Mouse (Mus musculus): ENCODE results near the gene Fgfrl1. TPM values are rescaled to one million over a fixed set of nuclear protein-coding genes. Genes with fewer than 3 reads are reported as not detected.

Fgfrl1 gene
- 21.8 and 26.3 TPM in 2 replicates for polyA plus RNA-seq (2015; fragmentation: Nextera tagmentation; extraction: Ambion mirVana)

DNA sequence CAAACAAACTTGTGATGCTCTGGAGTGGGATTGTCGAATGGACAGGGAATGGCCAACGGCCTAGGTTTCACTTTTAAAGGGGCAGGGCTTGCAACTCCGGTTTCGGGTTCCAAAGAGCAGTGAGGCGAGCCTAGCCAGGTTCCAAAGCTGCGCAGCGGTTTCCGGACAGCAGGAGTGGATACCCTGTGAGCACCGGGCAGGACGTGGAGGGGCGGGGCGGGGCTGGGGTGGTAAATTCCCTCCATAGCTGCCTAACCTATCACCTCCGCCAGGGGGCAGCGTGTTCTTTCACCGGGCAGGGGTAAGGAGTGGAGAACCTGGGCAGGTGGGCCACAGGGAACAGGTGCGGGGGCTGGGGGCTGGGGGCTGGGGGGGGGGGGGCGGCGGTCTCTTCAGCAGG, at the start of gene Fgfrl1:
Gene Fgfrl1, plus strand, starts transcription at position 112 of the 400 bp plus-strand sequence.
- Histone ChIP-seq H3K9me3 (no peaks in the 10 kb centered on the region), H3K4me1 (replicated peaks) (peaks cover 28% of the 10 kb centered on the region), H3K9ac (peak within 1 kb of the TSS; percentile 20; the same call in 1 of the 2 replicates), H3K4me3 (replicated peaks) (peak within 1 kb of the TSS; percentile 91), H3K27ac (no peak within 1 kb of the TSS), H3K27me3 (replicated peaks) (no peaks in the 10 kb centered on the region), H3K4me2 (replicated peaks) (peak within 1 kb of the TSS; percentile 85), H3K36me3 (no peaks in the 10 kb centered on the region)
- ATAC-seq, result peak; percentile 7; the same call in 1 of the 2 replicates
- 6% methylated on average over 18 of the region's 18 CpGs for WGBS

DNA sequence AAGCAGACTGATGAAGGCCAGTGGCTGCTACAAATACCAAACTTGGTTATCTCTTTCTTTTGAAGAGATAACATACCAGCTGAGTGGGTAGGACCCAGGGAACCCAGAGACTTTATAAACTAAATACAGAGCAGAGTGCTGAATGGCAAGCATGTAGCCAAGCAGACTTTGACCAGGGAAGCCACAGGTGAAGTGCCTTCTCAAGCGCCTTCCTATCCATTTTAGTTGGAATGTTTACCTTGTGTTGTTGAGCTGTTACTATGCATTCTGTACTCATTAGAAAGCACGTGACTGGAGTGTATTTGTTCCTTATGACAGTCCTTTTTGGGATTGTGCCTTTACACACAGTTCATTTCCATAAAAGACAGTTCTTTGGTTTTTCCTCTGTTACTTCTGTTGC, 48.5 kb upstream of the Fgfrl1 start:
- H3K27ac ChIP-seq, result no peak overlapping the region
- no peaks in the 10 kb centered on the region for H3K27me3 ChIP-seq (replicated peaks)
- H3K4me3 ChIP-seq (replicated peaks), result no peak overlapping the region
- H3K4me2 ChIP-seq (replicated peaks), result no peak overlapping the region
- peaks cover 24% of the 10 kb centered on the region for H3K36me3 ChIP-seq
- H3K9me3 ChIP-seq, result no peaks in the 10 kb centered on the region
- WGBS, result 68% methylated on average over 2 of the region's 2 CpGs
- no peak overlapping the region for H3K9ac ChIP-seq
- H3K4me1 ChIP-seq (replicated peaks), result no peaks in the 10 kb centered on the region
- no peak for ATAC-seq

GRCm38 (mm10) chr5:108645651-108646342, 46.4 kb upstream of the Fgfrl1 start:
- Histone ChIP-seq H3K27me3 (replicated peaks) (no peaks in the 10 kb centered on the region), H3K4me2 (replicated peaks) (no peak overlapping the region), H3K36me3 (peaks cover 29% of the 10 kb centered on the region), H3K4me3 (replicated peaks) (no peak overlapping the region), H3K9ac (no peak overlapping the region), H3K27ac (no peak overlapping the region), H3K4me1 (replicated peaks) (no peaks in the 10 kb centered on the region), H3K9me3 (no peaks in the 10 kb centered on the region)
- no peak for ATAC-seq
- 89% methylated on average over 9 of the region's 9 CpGs for WGBS

DNA sequence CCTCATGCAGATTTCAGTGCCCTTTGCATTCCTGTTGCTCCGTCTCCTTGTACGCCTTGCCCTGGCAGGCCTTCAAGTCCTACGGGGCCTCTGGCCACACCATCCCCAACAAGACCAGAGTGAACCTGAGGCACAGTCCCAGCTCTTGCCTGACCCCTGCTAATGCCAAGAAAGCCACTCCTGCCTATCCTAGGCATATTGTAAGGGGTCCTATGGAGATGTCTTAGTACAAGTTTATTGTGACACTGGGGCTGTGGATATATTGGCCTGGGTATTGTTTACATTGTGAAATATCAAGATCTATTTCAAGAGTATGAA, 45.9 kb upstream of the Fgfrl1 start:
- Histone ChIP-seq H3K4me2 (replicated peaks) (no peak overlapping the region), H3K27me3 (replicated peaks) (no peaks in the 10 kb centered on the region), H3K27ac (no peak overlapping the region), H3K36me3 (peaks cover 29% of the 10 kb centered on the region), H3K9ac (no peak overlapping the region), H3K9me3 (no peaks in the 10 kb centered on the region), H3K4me3 (replicated peaks) (no peak overlapping the region), H3K4me1 (replicated peaks) (no peaks in the 10 kb centered on the region)
- no peak for ATAC-seq
- WGBS, result 95% methylated on average over 3 of the region's 3 CpGs

GRCm38 (mm10) chr5:108647311-108647710, 44.9 kb upstream of the Fgfrl1 start:
- Histone ChIP-seq H3K4me2 (replicated peaks) (no peak overlapping the region), H3K9me3 (no peaks in the 10 kb centered on the region), H3K4me3 (replicated peaks) (no peak overlapping the region), H3K4me1 (replicated peaks) (no peaks in the 10 kb centered on the region), H3K27me3 (replicated peaks) (no peaks in the 10 kb centered on the region), H3K36me3 (peaks cover 26% of the 10 kb centered on the region), H3K27ac (no peak overlapping the region), H3K9ac (no peak overlapping the region)
- no peak for ATAC-seq
- WGBS, result 90% methylated on average over 2 of the region's 2 CpGs

DNA sequence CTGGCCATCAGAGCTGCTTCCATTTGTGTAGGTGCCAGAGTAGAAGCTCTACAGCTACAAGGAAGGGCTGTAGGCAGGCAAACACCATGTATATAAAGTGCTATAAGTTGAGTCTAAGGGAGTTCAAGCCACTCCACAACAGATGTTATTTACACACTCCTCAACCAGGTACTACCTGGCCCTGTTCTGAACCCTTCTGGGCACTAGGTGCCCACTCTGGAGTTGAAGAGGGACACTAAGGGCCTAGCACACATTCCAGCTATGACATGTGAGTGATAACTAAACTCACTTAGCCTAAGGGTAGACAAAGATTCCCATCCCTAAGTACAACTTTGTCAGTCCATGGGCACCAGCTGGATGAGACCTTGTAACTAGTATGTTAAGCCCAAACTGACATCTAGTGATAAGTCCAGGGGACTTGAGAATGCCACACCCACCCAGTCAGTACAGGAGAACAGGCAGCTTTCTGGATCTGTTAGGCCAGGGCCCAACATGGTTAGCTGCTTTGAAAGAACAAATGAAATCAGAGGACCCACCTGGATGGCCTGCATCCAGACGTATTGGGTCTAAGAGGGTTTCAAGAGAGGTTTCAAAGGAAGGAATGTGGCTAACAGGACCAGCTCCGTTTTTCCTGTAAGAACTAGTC, 44.2 kb upstream of the Fgfrl1 start:
- H3K9ac ChIP-seq, result no peak overlapping the region
- H3K27me3 ChIP-seq (replicated peaks), result no peaks in the 10 kb centered on the region
- ATAC-seq, result no peak
- peaks cover 26% of the 10 kb centered on the region for H3K36me3 ChIP-seq
- no peak overlapping the region for H3K4me3 ChIP-seq (replicated peaks)
- no peaks in the 10 kb centered on the region for H3K4me1 ChIP-seq (replicated peaks)
- no peak overlapping the region for H3K27ac ChIP-seq
- 84% methylated on average over 2 of the region's 2 CpGs for WGBS
- no peak overlapping the region for H3K4me2 ChIP-seq (replicated peaks)
- no peaks in the 10 kb centered on the region for H3K9me3 ChIP-seq

DNA sequence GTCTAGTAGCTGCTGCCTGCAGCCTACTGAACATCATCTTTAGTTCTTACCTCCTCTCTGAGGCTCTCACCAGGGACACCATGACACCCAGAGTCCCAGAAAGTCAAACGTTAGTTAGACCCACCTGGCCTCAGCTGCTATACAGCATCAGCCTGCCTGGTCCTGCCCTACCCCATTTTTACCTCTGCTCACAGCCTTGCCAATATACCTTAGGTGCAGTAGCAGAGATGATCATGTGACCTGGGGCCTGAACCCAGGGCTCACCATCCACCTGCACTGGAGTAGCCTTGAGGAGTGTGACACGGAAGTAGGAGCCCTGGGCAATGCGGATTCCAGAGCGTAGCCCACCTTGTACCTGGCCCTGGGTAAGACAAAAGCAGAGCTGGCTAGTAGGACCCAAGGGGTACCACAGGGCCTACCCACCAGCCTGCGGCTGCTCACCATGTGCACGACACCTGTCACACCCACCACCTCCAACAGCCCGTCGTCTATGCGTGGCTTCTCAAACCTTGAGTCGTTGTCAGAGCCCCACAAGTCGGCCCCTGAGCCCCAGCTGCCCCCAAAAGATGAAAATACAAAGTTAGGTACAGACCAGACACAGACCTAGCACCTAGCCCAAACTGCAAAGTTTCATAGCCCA, 43.1 kb upstream of the Fgfrl1 start:
- Histone ChIP-seq H3K4me3 (replicated peaks) (no peak overlapping the region), H3K9ac (no peak overlapping the region), H3K4me2 (replicated peaks) (no peak overlapping the region), H3K27ac (no peak overlapping the region), H3K9me3 (no peaks in the 10 kb centered on the region), H3K36me3 (peaks cover 34% of the 10 kb centered on the region), H3K4me1 (replicated peaks) (no peaks in the 10 kb centered on the region), H3K27me3 (replicated peaks) (no peaks in the 10 kb centered on the region)
- ATAC-seq, result no peak
- 89% methylated on average over 11 of the region's 11 CpGs for WGBS

- Histone ChIP-seq H3K4me1 (replicated peaks) (no peaks in the 10 kb centered on the region), H3K9ac (no peak overlapping the region), H3K27me3 (replicated peaks) (no peaks in the 10 kb centered on the region), H3K9me3 (no peaks in the 10 kb centered on the region), H3K4me2 (replicated peaks) (no peak overlapping the region), H3K36me3 (peaks cover 41% of the 10 kb centered on the region), H3K27ac (no peak overlapping the region), H3K4me3 (replicated peaks) (no peak overlapping the region)
- WGBS, result 87% methylated on average over 7 of the region's 7 CpGs
- ATAC-seq, result no peak
Measured at GRCm38 (mm10) chr5:108650341-108650740, 41.8 kb upstream of the Fgfrl1 start.

DNA sequence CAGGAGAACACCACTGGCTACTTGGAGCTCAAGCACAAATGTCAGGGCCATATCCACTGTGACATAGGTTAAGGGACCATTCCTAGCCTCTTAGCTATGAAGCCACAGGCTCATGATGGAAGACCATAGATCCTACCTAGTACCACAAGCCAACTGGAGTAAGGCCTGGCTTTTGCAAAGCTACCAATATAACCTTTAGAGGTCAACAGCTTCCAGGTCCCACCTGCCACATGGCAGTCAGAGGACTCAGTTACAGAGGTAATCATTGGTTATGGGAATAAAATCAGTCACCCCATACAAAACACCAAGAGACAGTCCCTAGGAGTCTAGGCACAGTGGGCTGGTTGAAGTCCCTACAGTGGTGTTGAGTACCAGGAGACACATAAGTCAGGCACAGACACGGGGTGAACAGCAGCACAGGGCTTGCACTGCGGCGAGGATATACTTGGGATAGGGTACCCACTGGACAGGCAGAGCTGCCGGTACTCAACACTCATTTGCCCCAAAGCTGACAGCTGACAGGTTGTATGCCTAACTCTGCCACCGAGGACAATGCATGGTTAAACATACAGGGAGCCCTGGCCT, 41.0 kb upstream of the Fgfrl1 start:
- H3K27me3 ChIP-seq (replicated peaks), result no peaks in the 10 kb centered on the region
- no peak overlapping the region for H3K27ac ChIP-seq
- no peak overlapping the region for H3K4me3 ChIP-seq (replicated peaks)
- H3K4me1 ChIP-seq (replicated peaks), result no peaks in the 10 kb centered on the region
- 76% methylated on average over 5 of the region's 5 CpGs for WGBS
- H3K4me2 ChIP-seq (replicated peaks), result no peak overlapping the region
- no peak overlapping the region for H3K9ac ChIP-seq
- ATAC-seq, result no peak
- H3K9me3 ChIP-seq, result no peaks in the 10 kb centered on the region
- peaks cover 40% of the 10 kb centered on the region for H3K36me3 ChIP-seq

DNA sequence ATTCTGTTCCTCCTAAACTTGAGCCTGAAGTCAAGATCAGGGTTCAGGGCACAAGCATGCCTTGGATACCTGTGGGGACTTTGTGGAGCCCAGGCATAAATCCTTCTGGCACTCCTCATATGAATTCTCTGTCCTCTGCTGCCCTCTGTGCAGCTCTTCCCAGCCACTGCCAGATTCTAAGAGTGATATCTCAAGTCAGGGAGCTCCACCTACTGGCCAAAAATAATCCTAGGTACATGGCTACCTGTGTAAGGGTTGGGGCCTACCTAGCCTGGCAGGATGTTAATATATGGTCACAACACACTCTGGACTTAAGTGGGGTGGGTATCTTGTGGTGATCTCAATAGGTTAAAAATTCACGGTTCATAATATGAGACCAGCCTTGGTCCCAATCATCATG, 40.4 kb upstream of the Fgfrl1 start:
- H3K36me3 ChIP-seq, result peaks cover 39% of the 10 kb centered on the region
- H3K9me3 ChIP-seq, result no peaks in the 10 kb centered on the region
- H3K4me3 ChIP-seq (replicated peaks), result no peak overlapping the region
- no peak overlapping the region for H3K27ac ChIP-seq
- WGBS, result 62% methylated on average over 1 of the region's 1 CpGs
- no peaks in the 10 kb centered on the region for H3K27me3 ChIP-seq (replicated peaks)
- H3K9ac ChIP-seq, result no peak overlapping the region
- no peak overlapping the region for H3K4me2 ChIP-seq (replicated peaks)
- no peaks in the 10 kb centered on the region for H3K4me1 ChIP-seq (replicated peaks)
- ATAC-seq, result peak; percentile 62

GRCm38 (mm10) chr5:108653341-108653740, 38.8 kb upstream of the Fgfrl1 start:
- H3K4me2 ChIP-seq (replicated peaks), result no peak overlapping the region
- no peak overlapping the region for H3K4me3 ChIP-seq (replicated peaks)
- H3K36me3 ChIP-seq, result peaks cover 31% of the 10 kb centered on the region
- no peaks in the 10 kb centered on the region for H3K9me3 ChIP-seq
- no peaks in the 10 kb centered on the region for H3K27me3 ChIP-seq (replicated peaks)
- H3K9ac ChIP-seq, result no peak overlapping the region
- 88% methylated on average over 6 of the region's 6 CpGs for WGBS
- no peak for ATAC-seq
- H3K27ac ChIP-seq, result no peak overlapping the region
- no peaks in the 10 kb centered on the region for H3K4me1 ChIP-seq (replicated peaks)

GRCm38 (mm10) chr5:108654444-108654990, 37.7 kb upstream of the Fgfrl1 start:
- H3K9me3 ChIP-seq, result no peaks in the 10 kb centered on the region
- WGBS, result 90% methylated on average over 10 of the region's 10 CpGs
- peaks cover 3% of the 10 kb centered on the region; the same call in 1 of the 2 replicates for H3K4me1 ChIP-seq (replicated peaks)
- H3K27ac ChIP-seq, result no peak overlapping the region
- H3K4me3 ChIP-seq (replicated peaks), result no peak overlapping the region
- H3K4me2 ChIP-seq (replicated peaks), result no peak overlapping the region
- no peaks in the 10 kb centered on the region for H3K27me3 ChIP-seq (replicated peaks)
- H3K9ac ChIP-seq, result no peak overlapping the region
- H3K36me3 ChIP-seq, result peaks cover 23% of the 10 kb centered on the region
- no peak for ATAC-seq
